Mouse (Mus musculus) midbrain, embryonic 15.5 days (tissue): ENCODE data around the gene Tnrc6b. TPM values are rescaled to one million over a fixed set of nuclear protein-coding genes. Genes with fewer than 3 reads are reported as not detected.

Experiments used
- ATAC-seq: fragments of 200-750 bp; cut with Nextera tagmentation; replicated peaks from 2 replicates; pipeline ENCODE4 v1.8.0; 2017; ENCODE audit warnings: moderate TSS enrichment
- H3K27ac ChIP-seq: fragments of 300-500 bp; sonication (generic); 2 replicates; pipeline ENCODE4 v1.5.1; 2015; ENCODE audit warnings: mild to moderate bottlenecking, inconsistent platforms
- H3K27me3 ChIP-seq: fragments of 300-500 bp; sonication (generic); replicated peaks from 2 replicates; pipeline ENCODE4 v1.6.1; 2015; ENCODE audit warnings: inconsistent platforms
- H3K36me3 ChIP-seq: fragments of 300-500 bp; sonication (generic); replicated peaks from 2 replicates; pipeline ENCODE4 v1.6.1; 2015; ENCODE audit warnings: inconsistent platforms
- H3K4me1 ChIP-seq: fragments of 300-500 bp; sonication (generic); 2 replicates; pipeline ENCODE4 v1.6.1; 2015; ENCODE audit warnings: inconsistent platforms
- H3K4me2 ChIP-seq: fragments of 300-500 bp; sonication (generic); 2 replicates; pipeline ENCODE4 v1.6.1; 2015; ENCODE audit warnings: inconsistent platforms, mild to moderate bottlenecking, moderate library complexity
- H3K4me3 ChIP-seq: fragments of 300-500 bp; sonication (generic); 2 replicates; pipeline ENCODE4 v1.5.1; 2015; ENCODE audit warnings: mild to moderate bottlenecking, inconsistent platforms
- H3K9ac ChIP-seq: fragments of 300-500 bp; sonication (generic); 2 replicates; pipeline ENCODE4 v1.6.1; 2015; ENCODE audit warnings: mild to moderate bottlenecking, inconsistent platforms
- H3K9me3 ChIP-seq: fragments of 300-500 bp; sonication (generic); 2 replicates; pipeline ENCODE4 v1.6.1; 2016; ENCODE audit warnings: inconsistent platforms
- WGBS: fragments of 180-500 bp; shearing (Covaris S2); methylation state at CpG from one replicate; pipeline ENCODE4 v1.1.7; 2015; ENCODE audit warnings: mixed read lengths; 5-methylcytosine and 5-hydroxymethylcytosine counted together
- polyA plus RNA-seq: library from polyadenylated mRNA; unstranded; fragments of >200 nt; fragmentation: Nextera tagmentation; extraction: Ambion mirVana; gene quantifications from 2 replicates; pipeline ENCODE4 v1.2.1, GENCODE M21; 2015

Tnrc6b gene
- polyA plus RNA-seq, result 39.3 and 47.2 TPM in 2 replicates

DNA sequence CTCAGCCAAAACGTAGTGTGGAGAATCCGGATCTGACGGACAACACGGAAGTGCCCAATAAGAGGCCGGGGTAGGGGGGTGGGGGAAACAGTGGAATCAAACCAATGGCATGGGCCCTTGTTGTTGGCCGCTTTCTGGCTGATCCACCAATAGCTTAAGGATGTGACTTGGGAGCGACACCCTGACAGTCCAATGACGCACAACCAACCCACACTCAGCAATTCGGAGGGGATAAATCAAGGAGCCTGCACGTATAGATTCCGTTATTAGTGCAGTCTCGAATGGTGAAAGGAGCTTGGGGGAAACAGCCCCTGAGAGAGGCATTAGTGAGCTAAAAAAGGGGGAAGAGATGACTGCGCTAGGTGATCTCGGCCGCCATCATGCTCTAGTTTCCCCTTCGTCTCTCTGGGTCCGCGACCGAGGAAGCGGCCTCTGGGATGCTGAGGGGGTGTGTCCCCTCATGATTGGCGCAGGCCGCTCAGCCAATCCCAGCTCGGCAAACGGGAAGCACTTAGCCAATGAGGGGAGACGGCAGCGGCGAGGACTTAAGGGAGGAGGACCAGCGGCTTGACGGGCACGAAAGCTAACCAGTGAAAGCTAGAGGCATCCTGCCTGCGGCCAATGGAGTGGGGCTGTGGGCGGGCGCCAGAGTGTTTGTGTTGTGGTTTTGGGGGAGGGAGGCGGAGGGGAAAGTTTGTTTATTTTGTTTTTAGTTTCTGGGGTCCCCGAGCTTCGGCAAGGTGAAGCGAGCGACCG is at the start of gene Tnrc6b:
Gene Tnrc6b (plus strand): TSS at position 706 of the 756 bp plus-strand sequence.
- peak within 1 kb of the TSS; percentile 85 for H3K4me2 ChIP-seq
- ATAC-seq, result peak; percentile 98
- peak within 1 kb of the TSS; percentile 79 for H3K9ac ChIP-seq
- peak within 1 kb of the TSS; percentile 93 for H3K4me3 ChIP-seq
- no peaks in the 10 kb centered on the region for H3K36me3 ChIP-seq
- peaks cover 24% of the 10 kb centered on the region for H3K4me1 ChIP-seq
- 1% methylated on average over 38 of the region's 39 CpGs for WGBS
- H3K9me3 ChIP-seq, result no peaks in the 10 kb centered on the region
- peak within 1 kb of the TSS; percentile 99 for H3K27ac ChIP-seq
- H3K27me3 ChIP-seq, result no peaks in the 10 kb centered on the region

DNA sequence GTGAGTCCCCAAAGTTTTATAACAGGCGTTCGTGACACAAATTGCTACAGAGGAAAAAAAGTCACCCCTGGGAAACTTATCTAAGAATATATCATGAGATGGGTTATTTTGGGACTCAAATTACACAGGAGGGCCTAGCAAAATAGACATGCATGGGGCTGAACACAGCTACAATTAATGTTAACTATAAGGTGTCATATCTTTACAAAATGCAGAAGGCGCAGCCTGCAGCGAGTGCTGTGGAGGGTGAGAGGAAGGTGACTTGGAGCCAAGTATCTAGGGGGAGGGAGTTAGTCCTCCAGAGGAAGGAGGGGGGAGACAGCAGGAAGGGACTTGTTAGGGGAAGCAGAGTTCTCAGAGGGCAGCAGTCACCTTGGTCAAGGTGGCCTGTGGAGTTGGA is 46.7 kb upstream of the Tnrc6b start:
- Histone ChIP-seq H3K4me2 (no peak overlapping the region), H3K27me3 (no peaks in the 10 kb centered on the region), H3K9me3 (0 out of 2 replicates have a peak, but pooled peaks cover 3% of the 10 kb centered on the region), H3K4me3 (no peak overlapping the region), H3K9ac (no peak overlapping the region), H3K27ac (no peak overlapping the region), H3K4me1 (peaks cover under 1% of the 10 kb centered on the region; the same call in 1 of the 2 replicates), H3K36me3 (no peaks in the 10 kb centered on the region)
- ATAC-seq, result no peak
- 88% methylated on average over 4 of the region's 4 CpGs for WGBS

DNA sequence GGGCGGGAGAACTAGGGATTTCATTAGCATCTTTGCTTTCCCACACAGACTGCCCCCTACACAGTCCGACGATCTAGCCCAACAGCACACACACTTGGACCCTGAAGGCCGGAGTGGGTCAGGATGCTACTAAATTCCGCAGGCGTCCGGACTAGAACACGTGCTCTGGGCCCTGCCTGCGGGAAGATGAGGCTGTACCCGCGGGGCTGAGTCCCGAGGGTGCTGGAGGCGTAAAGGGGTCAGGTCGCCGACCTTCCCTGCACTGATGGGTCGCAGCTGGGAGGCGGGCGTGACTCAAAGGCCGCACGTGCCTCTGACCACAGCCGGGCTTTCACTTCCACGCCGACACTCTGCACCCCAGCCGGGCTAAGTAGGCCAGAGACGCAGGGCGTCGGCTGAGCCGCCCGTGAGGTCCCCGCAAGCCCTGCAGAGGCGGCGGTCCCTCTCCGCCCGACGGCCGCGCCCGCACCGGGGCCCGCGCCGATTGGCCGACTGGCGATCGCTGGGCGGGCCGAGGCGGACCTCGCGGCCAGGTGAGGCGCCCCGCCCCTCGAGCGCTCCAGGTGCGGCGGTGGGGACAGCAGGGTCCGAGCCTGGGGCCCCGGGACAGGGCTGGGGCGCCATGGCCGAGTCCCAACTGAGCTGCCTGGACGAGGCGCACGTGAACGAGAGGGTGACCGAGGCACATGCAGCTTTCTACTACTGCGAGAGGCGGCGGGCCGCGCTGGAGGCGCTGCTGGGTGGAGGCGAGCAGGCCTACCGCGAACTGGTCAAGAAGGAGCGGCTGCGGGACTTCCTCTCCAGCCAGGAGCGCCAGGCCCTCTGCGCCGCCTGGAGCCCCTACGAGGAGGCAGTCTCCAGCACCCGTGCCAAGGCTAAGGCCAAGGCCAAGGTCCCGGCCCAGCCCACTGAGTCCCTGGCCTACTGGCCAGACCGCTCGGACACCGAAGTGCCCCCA is 39.5 kb upstream of the Tnrc6b start, which contains the start of gene Fam83f:
Gene Fam83f (plus strand): TSS at position 553 of the 958 bp plus-strand sequence.
- peaks cover 20% of the 10 kb centered on the region for H3K27me3 ChIP-seq
- peak within 1 kb of the TSS; percentile 36 for H3K4me3 ChIP-seq
- peak within 1 kb of the TSS; percentile 2; the same call in 1 of the 2 replicates for H3K27ac ChIP-seq
- 0 out of 2 replicates have a peak, but pooled peaks cover 3% of the 10 kb centered on the region for H3K9me3 ChIP-seq
- H3K9ac ChIP-seq, result peak within 1 kb of the TSS; percentile 18; the same call in 1 of the 2 replicates
- peak; percentile 39; the same call in 1 of the 2 replicates for ATAC-seq
- WGBS, result 5% methylated on average over 79 of the region's 85 CpGs
- H3K4me2 ChIP-seq, result peak within 1 kb of the TSS; percentile 65
- no peaks in the 10 kb centered on the region for H3K36me3 ChIP-seq
- peaks cover 14% of the 10 kb centered on the region for H3K4me1 ChIP-seq

DNA sequence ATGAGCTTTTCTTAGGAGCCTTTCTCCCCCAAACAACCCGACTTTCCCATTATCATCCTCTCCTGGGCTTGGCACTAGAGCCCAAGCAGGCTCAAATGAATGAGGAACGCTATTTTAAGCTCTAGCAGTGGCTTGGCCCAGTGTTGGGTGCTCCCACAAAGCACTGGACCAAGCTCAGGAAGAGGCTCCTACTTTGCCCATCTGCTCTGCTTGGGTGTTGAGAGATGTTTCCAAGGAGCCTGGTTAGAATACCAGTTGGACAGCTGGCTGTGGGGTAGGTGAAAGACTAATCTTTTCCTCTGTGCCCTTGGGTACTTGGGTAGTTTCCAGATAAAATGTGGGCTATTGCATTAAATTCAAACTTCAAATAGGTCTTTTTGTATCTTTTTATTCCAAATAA is 38.3 kb upstream of the Tnrc6b start:
- Histone ChIP-seq H3K4me3 (no peak overlapping the region), H3K27ac (no peak overlapping the region), H3K27me3 (peaks cover 20% of the 10 kb centered on the region), H3K36me3 (no peaks in the 10 kb centered on the region), H3K9me3 (no peaks in the 10 kb centered on the region), H3K4me1 (peaks cover 17% of the 10 kb centered on the region), H3K9ac (no peak overlapping the region), H3K4me2 (no peak overlapping the region)
- no peak for ATAC-seq
- 66% methylated on average over 2 of the region's 2 CpGs for WGBS

DNA sequence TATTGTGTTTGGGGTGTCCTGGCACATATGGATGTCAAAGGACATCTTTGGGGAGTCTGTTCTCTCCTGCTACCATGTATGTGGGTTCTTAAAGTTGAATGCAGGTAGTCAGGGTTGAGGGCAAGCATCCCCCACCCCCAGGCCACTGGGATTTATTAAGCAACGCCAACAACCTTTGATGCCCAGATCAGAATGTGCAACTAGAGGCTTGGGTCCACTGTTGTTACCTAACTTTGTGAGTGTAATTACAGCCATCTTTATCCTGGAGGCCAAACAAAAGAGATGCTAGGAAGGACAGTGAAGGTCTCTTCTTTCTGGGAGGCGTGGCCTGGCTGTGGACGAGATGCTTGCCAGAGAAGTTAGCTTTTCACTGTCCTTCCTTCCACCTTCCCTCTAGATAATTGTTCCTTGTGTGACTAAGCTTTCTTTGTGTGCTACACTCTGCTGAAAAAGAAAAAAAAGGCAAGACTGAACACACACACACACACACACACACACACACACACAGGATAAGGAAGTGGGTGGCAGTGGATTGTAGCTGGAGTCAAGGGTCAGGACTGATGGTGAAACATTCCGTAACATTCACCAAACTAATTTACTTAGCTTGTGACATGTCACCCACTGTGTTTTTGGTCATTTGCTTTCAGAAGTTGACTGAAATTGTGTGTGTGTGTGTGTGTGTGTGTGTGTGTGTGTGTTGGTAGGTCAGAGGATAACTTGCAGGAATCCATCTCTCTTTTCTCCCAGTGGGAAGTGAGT is 37.6 kb upstream of the Tnrc6b start:
- no peak for ATAC-seq
- Histone ChIP-seq H3K27ac (no peak overlapping the region), H3K4me1 (peaks cover 20% of the 10 kb centered on the region), H3K36me3 (no peaks in the 10 kb centered on the region), H3K4me2 (no peak overlapping the region), H3K27me3 (peaks cover 20% of the 10 kb centered on the region), H3K9me3 (no peaks in the 10 kb centered on the region), H3K9ac (no peak overlapping the region), H3K4me3 (no peak overlapping the region)
- 68% methylated on average over 4 of the region's 4 CpGs for WGBS

DNA sequence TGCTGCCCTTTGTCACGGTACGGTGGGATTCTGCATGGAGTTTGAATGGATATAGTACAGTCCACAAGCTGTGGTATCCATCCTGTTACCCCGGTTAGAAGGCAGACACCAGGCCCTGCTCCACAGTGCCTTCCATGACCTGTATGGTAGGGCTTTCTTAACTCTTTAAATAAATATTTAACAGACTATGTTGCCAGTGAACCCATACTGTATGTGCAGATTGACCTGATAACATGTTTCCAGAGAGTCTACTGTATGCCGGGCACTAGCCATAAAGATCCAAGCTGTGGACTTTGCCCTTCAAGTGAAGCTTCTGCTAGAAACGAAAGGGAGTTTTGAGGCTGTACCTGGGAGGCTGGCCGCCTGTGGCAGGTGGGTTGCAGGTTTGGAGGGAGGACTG is 36.4 kb upstream of the Tnrc6b start:
- Histone ChIP-seq H3K27me3 (peaks cover 20% of the 10 kb centered on the region), H3K4me2 (no peak overlapping the region), H3K36me3 (no peaks in the 10 kb centered on the region)

DNA sequence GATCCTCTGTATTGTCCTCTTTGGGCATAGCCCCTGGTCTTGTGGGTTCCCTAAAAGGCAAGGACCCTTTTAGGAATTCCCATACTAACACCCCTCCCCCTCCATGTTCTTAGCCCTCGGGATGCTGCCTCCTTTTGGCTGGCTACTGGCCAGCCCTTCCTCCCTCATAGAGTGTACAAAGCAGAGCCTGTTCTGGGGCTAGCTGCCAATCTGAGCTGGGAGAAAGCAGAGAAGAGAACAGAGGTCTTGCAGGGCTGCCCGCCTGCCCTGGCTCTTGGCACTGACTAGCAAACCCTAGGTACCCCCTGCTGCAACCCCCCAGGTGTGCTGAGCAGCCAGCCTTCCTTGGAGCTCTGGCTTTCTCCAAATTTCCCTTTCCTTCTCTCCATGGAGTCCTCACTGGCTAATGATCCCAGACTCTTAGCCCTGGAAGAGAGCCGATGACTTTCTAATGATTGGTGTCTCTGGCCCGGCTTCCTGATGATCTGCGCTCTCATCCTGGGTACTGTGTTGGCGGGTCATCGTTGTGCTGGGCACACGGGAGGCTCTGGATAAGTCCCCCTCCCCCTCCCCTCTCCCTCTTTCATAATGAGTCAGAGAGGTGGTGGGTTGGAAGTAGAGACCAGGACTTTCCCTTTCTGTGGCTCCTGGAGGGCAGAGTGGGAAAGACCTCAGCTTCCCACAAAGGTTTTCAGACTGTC is 31.4 kb upstream of the Tnrc6b start:
- peak; percentile 30; the same call in 1 of the 2 replicates for ATAC-seq
- H3K4me2 ChIP-seq, result no peak overlapping the region
- no peak overlapping the region for H3K9ac ChIP-seq
- WGBS, result 40% methylated on average over 8 of the region's 8 CpGs
- no peak overlapping the region for H3K4me3 ChIP-seq
- H3K27me3 ChIP-seq, result no peaks in the 10 kb centered on the region
- peak overlapping the region; percentile 22; the same call in 1 of the 2 replicates for H3K27ac ChIP-seq
- H3K4me1 ChIP-seq, result peaks cover 34% of the 10 kb centered on the region
- no peaks in the 10 kb centered on the region for H3K36me3 ChIP-seq
- no peaks in the 10 kb centered on the region for H3K9me3 ChIP-seq

More for the DNA sequence above, 36.4 kb upstream of the Tnrc6b start:
- no peak for ATAC-seq
- Histone ChIP-seq H3K4me3 (no peak overlapping the region), H3K9ac (no peak overlapping the region), H3K9me3 (no peaks in the 10 kb centered on the region), H3K4me1 (peaks cover 25% of the 10 kb centered on the region), H3K27ac (no peak overlapping the region)
- 86% methylated on average over 6 of the region's 6 CpGs for WGBS

DNA sequence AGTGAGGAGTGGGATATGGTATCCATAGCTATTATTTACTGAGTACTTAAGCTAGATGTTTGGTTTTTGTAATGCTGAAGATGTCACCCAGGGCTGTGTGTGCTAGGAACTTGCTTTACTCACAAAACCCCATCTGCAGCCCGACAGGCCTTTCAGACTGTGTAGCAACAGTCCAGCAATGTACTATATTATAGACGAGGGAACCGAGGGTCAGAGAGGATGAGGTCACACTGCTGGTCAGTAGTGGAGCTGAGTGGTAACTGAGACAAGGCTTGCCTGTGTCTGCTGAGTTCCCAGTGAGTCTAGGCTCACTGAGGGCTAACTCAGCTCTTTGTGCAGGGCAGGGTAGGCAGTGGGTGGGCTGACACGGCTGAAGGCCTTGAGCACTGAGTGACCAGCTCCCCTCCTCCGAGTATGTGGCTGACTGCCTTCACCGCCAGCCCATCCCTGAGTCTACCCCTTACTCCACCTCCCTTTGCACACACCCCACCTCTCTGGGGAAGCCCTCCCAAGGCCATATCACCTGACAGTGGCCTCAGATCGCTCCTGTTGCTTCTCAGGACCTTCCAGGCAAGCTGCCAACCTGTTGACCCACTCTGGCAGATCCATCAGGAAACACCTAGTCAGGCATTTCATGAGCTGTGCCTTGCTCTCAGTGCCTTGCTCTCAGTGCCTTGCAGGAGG is 30.6 kb upstream of the Tnrc6b start:
- ATAC-seq, result no peak
- 56% methylated on average over 7 of the region's 7 CpGs for WGBS

DNA sequence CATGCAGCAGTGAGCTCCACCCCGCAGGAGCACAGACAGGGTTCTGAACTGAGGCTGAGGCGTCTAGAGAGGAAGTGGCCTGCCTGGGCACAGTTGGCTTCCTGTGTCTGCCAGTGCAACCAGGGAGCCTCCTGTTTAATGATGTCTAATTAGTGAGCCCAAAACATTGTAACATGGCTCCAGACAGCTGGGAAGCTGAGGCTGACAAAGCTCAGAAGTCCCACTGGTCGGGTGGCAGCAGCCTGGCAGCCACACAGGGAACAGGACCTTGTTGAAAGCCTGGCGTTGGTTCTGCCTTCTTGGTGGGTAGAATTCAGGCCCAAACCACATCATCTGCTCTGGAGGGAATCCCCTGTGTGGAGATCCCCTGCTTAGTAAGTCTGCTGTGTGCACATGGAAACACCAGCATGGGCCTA is 29.6 kb upstream of the Tnrc6b start:
- no peak for ATAC-seq
- Histone ChIP-seq H3K4me1 (peaks cover 51% of the 10 kb centered on the region), H3K27me3 (no peaks in the 10 kb centered on the region), H3K9ac (no peak overlapping the region), H3K4me3 (no peak overlapping the region), H3K9me3 (no peaks in the 10 kb centered on the region), H3K27ac (no peak overlapping the region), H3K4me2 (no peak overlapping the region), H3K36me3 (no peaks in the 10 kb centered on the region)
- WGBS, result 64% methylated on average over 4 of the region's 4 CpGs

More for the DNA sequence above, 30.6 kb upstream of the Tnrc6b start:
- Histone ChIP-seq H3K27ac (no peak overlapping the region), H3K27me3 (no peaks in the 10 kb centered on the region), H3K36me3 (no peaks in the 10 kb centered on the region), H3K4me1 (peaks cover 42% of the 10 kb centered on the region), H3K4me3 (no peak overlapping the region), H3K9me3 (no peaks in the 10 kb centered on the region), H3K4me2 (no peak overlapping the region), H3K9ac (no peak overlapping the region)

DNA sequence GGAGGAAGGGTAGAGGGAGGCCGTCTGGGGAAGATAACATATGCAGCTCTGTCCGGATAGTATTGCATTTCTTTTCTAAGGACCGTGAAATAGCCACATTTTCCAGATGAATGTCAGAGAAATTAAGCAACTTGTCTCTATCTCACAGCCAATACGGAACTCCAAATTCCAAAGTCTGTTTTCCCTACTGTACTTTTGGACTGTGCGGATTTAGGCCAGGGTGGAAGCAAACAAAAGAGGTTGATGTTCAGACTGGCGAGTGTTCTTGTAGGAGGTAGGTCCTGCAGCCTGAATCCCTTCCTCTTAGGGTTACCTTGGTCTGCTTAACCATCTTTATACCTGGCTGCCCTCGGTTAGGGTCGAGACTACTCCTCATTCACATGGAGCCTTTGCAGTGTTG is 28.8 kb upstream of the Tnrc6b start:
- ATAC-seq, result no peak

DNA sequence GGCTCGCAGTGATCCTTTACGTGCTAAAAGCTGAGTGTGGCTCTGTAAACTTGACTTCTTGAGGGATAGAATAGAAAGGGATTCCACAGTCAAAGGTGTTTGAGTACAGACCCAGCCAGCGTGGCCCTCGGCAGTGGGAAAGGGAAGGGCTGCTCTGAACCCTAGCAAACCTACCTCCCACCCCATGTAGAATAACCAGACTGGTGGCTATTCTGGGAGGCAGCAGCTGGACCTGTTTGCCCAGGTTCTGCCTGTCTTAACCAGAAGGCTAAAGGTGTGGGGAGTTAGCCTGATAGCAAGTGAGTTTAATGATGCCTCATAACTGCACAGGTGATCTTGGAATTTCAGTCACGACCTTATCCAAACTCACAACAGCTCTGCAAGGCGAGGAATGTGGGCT is 28.0 kb upstream of the Tnrc6b start:
- Histone ChIP-seq H3K9me3 (no peaks in the 10 kb centered on the region), H3K27ac (0 out of 2 replicates have a peak overlapping the region, but pooled peaks have one; percentile 27), H3K4me1 (peaks cover 46% of the 10 kb centered on the region), H3K9ac (no peak overlapping the region), H3K4me3 (no peak overlapping the region), H3K4me2 (no peak overlapping the region), H3K36me3 (no peaks in the 10 kb centered on the region), H3K27me3 (no peaks in the 10 kb centered on the region)
- no peak for ATAC-seq
- 82% methylated on average over 6 of the region's 6 CpGs for WGBS

More for the DNA sequence above, 28.8 kb upstream of the Tnrc6b start:
- no peaks in the 10 kb centered on the region for H3K27me3 ChIP-seq
- H3K4me1 ChIP-seq, result peaks cover 51% of the 10 kb centered on the region
- H3K36me3 ChIP-seq, result no peaks in the 10 kb centered on the region
- no peak overlapping the region for H3K4me2 ChIP-seq
- WGBS, result 85% methylated on average over 8 of the region's 8 CpGs
- H3K9ac ChIP-seq, result no peak overlapping the region
- no peak overlapping the region for H3K27ac ChIP-seq
- no peaks in the 10 kb centered on the region for H3K9me3 ChIP-seq
- no peak overlapping the region for H3K4me3 ChIP-seq
